12 mouse cellular contexts compared by ENCODE assay signal in the genomic region with DNA sequence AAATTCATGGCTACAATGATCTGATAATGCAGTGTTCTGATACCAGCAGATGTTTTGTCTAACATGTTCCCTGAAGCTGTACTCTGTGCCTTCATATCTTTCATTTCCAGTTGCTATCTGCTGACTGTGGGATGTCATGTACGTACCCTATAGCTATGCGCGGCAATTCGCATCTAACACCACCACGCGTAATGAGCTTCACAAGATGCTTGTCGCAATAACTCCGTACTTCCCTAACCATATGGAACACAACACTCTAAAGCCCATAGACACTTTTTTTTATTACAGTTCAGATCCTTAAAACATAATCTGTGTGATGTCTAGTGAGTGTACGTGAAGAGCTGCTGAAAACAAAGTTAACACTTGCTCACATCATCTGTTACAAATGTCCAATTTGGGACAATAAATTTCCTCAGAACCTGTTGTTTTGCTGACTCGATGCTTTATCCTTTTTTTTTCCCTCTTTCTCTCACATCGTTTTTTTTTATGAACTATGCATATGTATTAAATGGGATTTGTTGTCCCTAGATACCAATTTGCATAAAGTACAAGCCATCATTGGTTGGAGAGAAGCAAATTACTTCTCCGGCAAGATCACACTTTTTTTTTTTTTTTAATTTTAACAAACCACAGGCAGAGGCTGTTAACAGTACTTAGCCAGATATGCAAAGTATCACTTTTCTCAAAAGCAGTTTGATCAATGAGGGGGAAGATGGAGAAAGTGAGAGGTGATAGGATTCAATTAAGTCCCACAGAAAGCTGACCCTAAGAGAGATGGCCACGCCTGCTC.
A peak's percentile ranks its signal among the peaks of the same experiment; 100 is the strongest.
DNase-seq lines count a peak whose midpoint lies in the region; ATAC-seq lines count a peak whose summit lies in the region.
"Had no signal": no experiment of that assay in that cellular context is flagged by ENCODE, and none has a peak within 500 bp of the region (broad histone marks: within the 10 kb centered on the region; RNA-seq: fewer than 3 reads in every experiment).

No protein-coding gene starts in this region.

- no peak for ATAC-seq in heart, embryonic 15.5 days (replicated peaks; ENCODE audit: insufficient number of reproducible peaks, insufficient read depth, low FRiP score, low read depth)
- no peak for ATAC-seq in lung, embryonic 15.5 days (ENCODE audit: borderline replicate concordance, extremely low read depth, low FRiP score, low TSS enrichment)
- no peak for ATAC-seq in intestine, embryonic 14.5 days (replicated peaks; ENCODE audit: low FRiP score, low TSS enrichment, low read depth)
- no peak for ATAC-seq in stomach, embryonic 16.5 days (ENCODE audit: insufficient read depth, low FRiP score)

- H3K27ac ChIP-seq in heart, embryonic 15.5 days: no peak overlapping the region
- no peak overlapping the region for H3K27ac ChIP-seq in lung, embryonic 15.5 days
- H3K27ac ChIP-seq in intestine, embryonic 14.5 days (ENCODE audit: low read depth): no peak overlapping the region
- H3K27ac ChIP-seq in stomach, embryonic 16.5 days (ENCODE audit: low read length): no peak overlapping the region
- H3K27ac ChIP-seq: hindbrain, embryonic 12.5 days; macrophage had no signal

- intact Hi-C loops in heart, postnatal 25 days (cut with DNase I): no loop called here

- peak overlapping the region; percentile 48; the same call in 1 of the 2 replicates for H3K4me2 ChIP-seq in heart, embryonic 15.5 days
- H3K4me2 ChIP-seq in lung, embryonic 15.5 days: peak overlapping the region; percentile 39
- peak overlapping the region; percentile 29; the same call in 1 of the 2 replicates for H3K4me2 ChIP-seq in intestine, embryonic 14.5 days (ENCODE audit: low read length)
- peak overlapping the region; percentile 31 for H3K4me2 ChIP-seq in stomach, embryonic 16.5 days (ENCODE audit: low read depth, low read length)
- H3K4me2 ChIP-seq: hindbrain, embryonic 12.5 days had no signal

- WGBS in heart, embryonic 15.5 days: 83% methylated on average over 13 of the region's 13 CpGs
- 59% methylated on average over 13 of the region's 13 CpGs for WGBS in lung, embryonic 15.5 days
- 86% methylated on average over 13 of the region's 13 CpGs for WGBS in intestine, embryonic 14.5 days
- WGBS in stomach, embryonic 16.5 days: 75% methylated on average over 13 of the region's 13 CpGs

- H3K36me3 ChIP-seq in heart, embryonic 15.5 days: no peaks in the 10 kb centered on the region
- no peaks in the 10 kb centered on the region for H3K36me3 ChIP-seq in lung, embryonic 15.5 days
- no peaks in the 10 kb centered on the region for H3K36me3 ChIP-seq in intestine, embryonic 14.5 days (ENCODE audit: control insufficient read depth, insufficient read depth, low read length)
- no peaks in the 10 kb centered on the region for H3K36me3 ChIP-seq in stomach, embryonic 16.5 days (ENCODE audit: control insufficient read depth, insufficient read depth, low read length)
- H3K36me3 ChIP-seq: hindbrain, embryonic 12.5 days had no signal

- H3K9ac ChIP-seq in heart, embryonic 15.5 days: no peak overlapping the region
- H3K9ac ChIP-seq in lung, embryonic 15.5 days: no peak overlapping the region
- no peak overlapping the region for H3K9ac ChIP-seq in intestine, embryonic 14.5 days (ENCODE audit: low read length)
- H3K9ac ChIP-seq in stomach, embryonic 16.5 days (ENCODE audit: low read length): no peak overlapping the region
- H3K9ac ChIP-seq: hindbrain, embryonic 12.5 days had no signal

- no peak for DNase-seq in heart, postnatal 25 days (ENCODE audit: low spot score)
- no peak for DNase-seq in lung, postnatal 4 days
- no peak for DNase-seq in intestine, embryonic 14.5 days (ENCODE audit: low spot score)
- DNase-seq in urinary bladder, postnatal 25 days (ENCODE audit: low spot score): no peak
- DNase-seq: cerebellum, postnatal 10 days; gastrocnemius, postnatal 36 days had no signal

- H3K9me3 ChIP-seq in heart, embryonic 15.5 days (replicated peaks): no peaks in the 10 kb centered on the region
- H3K9me3 ChIP-seq in lung, embryonic 15.5 days: no peaks in the 10 kb centered on the region
- H3K9me3 ChIP-seq in intestine, embryonic 14.5 days (ENCODE audit: control insufficient read depth, low read length): no peaks in the 10 kb centered on the region
- no peaks in the 10 kb centered on the region for H3K9me3 ChIP-seq in stomach, embryonic 16.5 days (replicated peaks; ENCODE audit: control insufficient read depth, low read length)
- H3K9me3 ChIP-seq: hindbrain, embryonic 12.5 days had no signal

- 0 out of 2 replicates have a peak, but pooled peaks cover 2% of the 10 kb centered on the region for H3K4me1 ChIP-seq in heart, embryonic 15.5 days (replicated peaks)
- H3K4me1 ChIP-seq in lung, embryonic 15.5 days: no peaks in the 10 kb centered on the region
- no peaks in the 10 kb centered on the region; the same call in 1 of the 2 replicates for H3K4me1 ChIP-seq in intestine, embryonic 14.5 days (replicated peaks; ENCODE audit: control insufficient read depth, insufficient read depth, low read length)
- no peaks in the 10 kb centered on the region for H3K4me1 ChIP-seq in stomach, embryonic 16.5 days (ENCODE audit: control insufficient read depth, insufficient read depth, low read length)
- H3K4me1 ChIP-seq: hindbrain, embryonic 12.5 days had no signal

- H3K27me3 ChIP-seq in heart, embryonic 15.5 days: no peaks in the 10 kb centered on the region
- no peaks in the 10 kb centered on the region for H3K27me3 ChIP-seq in lung, embryonic 15.5 days
- no peaks in the 10 kb centered on the region for H3K27me3 ChIP-seq in intestine, embryonic 14.5 days (replicated peaks; ENCODE audit: control insufficient read depth, insufficient read depth, low read length)
- H3K27me3 ChIP-seq in stomach, embryonic 16.5 days (ENCODE audit: control insufficient read depth, insufficient read depth, low read length): no peaks in the 10 kb centered on the region
- H3K27me3 ChIP-seq: hindbrain, embryonic 12.5 days had no signal

- H3K4me3 ChIP-seq in heart, embryonic 15.5 days: peak overlapping the region; percentile 20; the same call in 1 of the 2 replicates
- 0 out of 2 replicates have a peak overlapping the region, but pooled peaks have one; percentile 8 for H3K4me3 ChIP-seq in lung, embryonic 15.5 days
- H3K4me3 ChIP-seq in intestine, embryonic 14.5 days (ENCODE audit: low read depth, low read length): no peak overlapping the region
- H3K4me3 ChIP-seq in stomach, embryonic 16.5 days (replicated peaks; ENCODE audit: low read length): peak overlapping the region; percentile 23
- H3K4me3 ChIP-seq: erythroblast, embryonic 14.5 days; hindbrain, embryonic 12.5 days had no signal
